Mouse (Mus musculus) embryonic facial prominence, embryonic 15.5 days (tissue): ENCODE measurements at regions not wholly inside any gene's neighbourhood (a gene's known extent, or its start where the extent isn't known, plus 50 kb on each side); places are given as distances from the start of the nearest gene placed in this dataset.
A peak's percentile ranks its signal among the peaks of the same experiment; 100 is the strongest.

ENCODE experiments used
- ATAC-seq: fragments of 200-750 bp; cut with Nextera tagmentation; 2 replicates; pipeline ENCODE4 v1.8.0; 2017; ENCODE audit warnings: low read depth, moderate TSS enrichment; ENCODE audit not compliant: insufficient number of reproducible peaks, low FRiP score, low TSS enrichment
- H3K27ac ChIP-seq: fragments of 300-500 bp; sonication (generic); replicated peaks from 2 replicates; pipeline ENCODE4 v1.5.1; 2015; ENCODE audit warnings: mild to moderate bottlenecking, inconsistent platforms
- H3K27me3 ChIP-seq: fragments of 300-500 bp; sonication (generic); 2 replicates; pipeline ENCODE4 v1.6.1; 2015; ENCODE audit warnings: inconsistent platforms
- H3K36me3 ChIP-seq: fragments of 300-500 bp; sonication (generic); 2 replicates; pipeline ENCODE4 v1.6.1; 2015; ENCODE audit warnings: mild to moderate bottlenecking, inconsistent platforms
- H3K4me1 ChIP-seq: fragments of 300-500 bp; sonication (generic); 2 replicates; pipeline ENCODE4 v1.6.1; 2015; ENCODE audit warnings: inconsistent platforms
- H3K4me2 ChIP-seq: fragments of 300-500 bp; sonication (generic); replicated peaks from 2 replicates; pipeline ENCODE4 v1.6.1; 2015; ENCODE audit warnings: mild to moderate bottlenecking, inconsistent platforms
- H3K4me3 ChIP-seq: fragments of 300-500 bp; sonication (generic); replicated peaks from 2 replicates; pipeline ENCODE4 v1.5.1; 2015; ENCODE audit warnings: mild to moderate bottlenecking, inconsistent platforms
- H3K9ac ChIP-seq: fragments of 300-500 bp; sonication (generic); 2 replicates; pipeline ENCODE4 v1.6.1; 2015; ENCODE audit warnings: inconsistent platforms
- H3K9me3 ChIP-seq: fragments of 300-500 bp; sonication (generic); replicated peaks from 2 replicates; pipeline ENCODE4 v1.6.1; 2016; ENCODE audit warnings: inconsistent platforms
- WGBS: fragments of 180-500 bp; shearing (Covaris S2); methylation state at CpG from one replicate; pipeline ENCODE4 v1.1.7; 2015; 5-methylcytosine and 5-hydroxymethylcytosine counted together

DNA sequence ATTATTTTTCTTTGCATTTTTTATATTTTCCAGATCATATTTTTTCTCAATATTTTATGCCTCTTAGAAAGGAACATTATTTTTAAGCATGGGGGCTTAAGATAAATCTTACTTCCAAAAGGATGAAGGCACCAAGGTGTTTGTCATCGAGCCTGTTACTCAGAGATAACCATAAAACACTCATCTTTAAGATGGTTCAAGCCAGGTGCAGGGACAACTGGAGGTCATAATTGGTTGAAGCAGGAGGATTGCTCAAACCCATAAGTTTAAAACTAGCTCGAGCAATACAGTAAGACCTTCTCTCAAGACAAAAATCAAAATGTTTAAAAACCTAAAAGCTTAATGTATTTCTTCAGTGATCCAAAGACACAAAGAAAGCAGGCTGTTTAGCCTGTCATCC, 92.6 kb upstream of the Rreb1 start:
- no peak for ATAC-seq
- Histone ChIP-seq H3K36me3 (no peaks in the 10 kb centered on the region), H3K27me3 (no peaks in the 10 kb centered on the region), H3K9me3 (no peaks in the 10 kb centered on the region), H3K4me3 (no peak overlapping the region), H3K4me2 (no peak overlapping the region), H3K9ac (no peak overlapping the region), H3K27ac (no peak overlapping the region), H3K4me1 (no peaks in the 10 kb centered on the region)
- WGBS = 64% methylated on average over 2 of the region's 2 CpGs

DNA sequence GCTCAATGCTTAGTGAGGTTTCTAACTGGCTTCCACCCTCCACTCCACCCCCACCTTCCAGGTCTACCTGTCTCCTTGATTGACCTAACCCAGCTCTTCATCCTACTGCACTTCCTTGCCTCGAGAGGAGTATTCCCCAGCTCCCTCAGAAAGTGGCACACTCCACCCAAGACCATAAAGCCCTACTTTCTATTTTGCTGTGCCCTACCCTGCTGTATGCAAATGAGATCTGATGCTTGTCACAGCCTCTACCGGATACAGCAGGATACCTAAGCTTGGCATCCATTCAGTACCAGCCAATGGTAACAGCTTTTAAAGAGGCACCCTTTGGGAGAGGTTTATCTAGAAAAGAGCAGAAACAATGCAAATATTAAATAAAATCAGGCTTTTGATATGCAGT, 92.1 kb upstream of the Rreb1 start:
- Histone ChIP-seq H3K4me2 (no peak overlapping the region), H3K27ac (no peak overlapping the region), H3K36me3 (no peaks in the 10 kb centered on the region), H3K4me3 (no peak overlapping the region), H3K27me3 (no peaks in the 10 kb centered on the region), H3K9ac (no peak overlapping the region), H3K9me3 (no peaks in the 10 kb centered on the region), H3K4me1 (no peaks in the 10 kb centered on the region)
- no peak for ATAC-seq
- WGBS = 58% methylated on average over 2 of the region's 2 CpGs

DNA sequence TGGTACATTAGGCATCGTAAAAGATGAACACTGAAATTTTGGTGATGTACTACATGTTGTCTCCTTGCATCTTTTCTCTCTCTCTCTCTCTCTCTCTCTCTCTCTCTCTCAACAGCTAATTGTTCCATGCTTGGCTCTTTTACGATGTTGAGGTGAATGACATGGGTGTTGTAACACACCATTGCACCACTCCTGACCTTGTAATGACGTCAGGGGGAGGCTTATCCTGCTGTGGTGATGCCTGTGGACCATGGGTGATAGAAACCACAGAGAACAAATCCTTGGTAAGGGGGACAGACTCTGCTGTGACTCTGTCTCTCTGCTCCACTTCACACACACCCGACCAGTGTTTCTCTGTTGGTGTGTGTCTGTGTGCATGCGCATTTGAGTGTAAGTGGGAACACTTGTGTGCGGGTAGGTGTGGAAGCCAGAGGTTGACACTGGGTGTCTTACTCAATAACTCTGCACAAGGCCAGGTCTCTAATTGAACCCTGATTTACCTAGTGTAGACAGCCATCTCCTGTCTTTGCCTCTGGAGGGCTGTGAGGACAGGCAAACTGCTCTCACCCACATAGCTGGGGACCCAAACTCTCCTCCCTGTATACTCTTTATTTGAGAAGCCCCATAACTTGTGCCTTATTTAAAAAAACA, 88.9 kb upstream of the Rreb1 start:
- Histone ChIP-seq H3K36me3 (no peaks in the 10 kb centered on the region), H3K27me3 (no peaks in the 10 kb centered on the region), H3K4me1 (no peaks in the 10 kb centered on the region), H3K4me3 (no peak overlapping the region), H3K9ac (no peak overlapping the region), H3K27ac (no peak overlapping the region), H3K4me2 (no peak overlapping the region), H3K9me3 (no peaks in the 10 kb centered on the region)
- no peak for ATAC-seq
- WGBS = 90% methylated on average over 6 of the region's 6 CpGs

DNA sequence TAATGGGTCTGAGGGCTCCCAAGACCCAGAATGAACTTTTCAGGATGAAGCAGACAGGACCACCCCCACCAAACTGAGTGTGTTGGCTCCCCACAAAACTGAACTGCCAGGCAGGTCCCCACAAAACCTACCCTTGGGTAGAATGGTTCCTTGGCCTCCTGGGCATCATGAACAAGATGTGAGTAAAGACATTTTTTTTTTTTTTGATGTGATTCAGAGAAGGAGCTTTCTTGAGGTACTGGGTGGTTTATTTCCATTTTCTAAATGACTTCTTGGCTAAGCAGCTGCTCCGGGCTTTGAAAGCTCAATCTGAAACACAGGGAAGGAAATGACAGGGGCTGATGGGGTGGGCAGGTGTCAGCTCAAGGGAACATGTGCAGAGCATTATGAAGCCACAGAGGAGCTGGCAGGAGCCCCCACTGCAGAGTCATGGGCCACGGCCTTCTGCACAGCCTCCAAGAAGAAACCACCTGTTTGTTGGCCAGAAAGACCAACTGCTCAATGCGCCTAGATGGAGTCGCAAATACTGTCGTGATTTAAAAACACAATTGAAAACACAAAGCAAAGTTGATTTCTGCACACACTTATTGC, 86.2 kb upstream of the Rreb1 start:
- WGBS = 71% methylated on average over 5 of the region's 5 CpGs
- Histone ChIP-seq H3K9ac (no peak overlapping the region), H3K36me3 (no peaks in the 10 kb centered on the region), H3K9me3 (no peaks in the 10 kb centered on the region), H3K27ac (peak overlapping the region; percentile 23; the same call in 1 of the 2 replicates), H3K27me3 (no peaks in the 10 kb centered on the region), H3K4me1 (no peaks in the 10 kb centered on the region), H3K4me3 (no peak overlapping the region), H3K4me2 (no peak overlapping the region)
- no peak for ATAC-seq

DNA sequence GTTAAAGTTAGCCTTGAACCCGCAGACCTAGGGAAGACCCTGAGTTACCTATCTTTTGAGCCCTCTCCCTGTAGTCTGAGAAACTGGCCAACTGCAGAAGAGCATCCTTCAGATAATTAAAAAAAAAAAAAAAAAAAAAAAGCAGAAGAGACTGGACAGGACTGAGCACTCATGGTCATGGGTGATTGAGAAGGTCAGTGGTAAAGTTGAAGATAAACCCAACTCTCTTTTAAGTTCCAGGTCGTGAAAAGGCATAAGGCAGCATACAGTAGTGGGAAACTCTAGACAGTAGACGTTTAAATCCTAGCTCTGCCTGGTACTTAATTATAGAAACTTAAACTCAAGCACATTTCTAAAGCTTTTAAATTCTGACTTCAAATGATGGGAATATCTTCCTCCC, 84.6 kb upstream of the Rreb1 start:
- Histone ChIP-seq H3K4me1 (no peaks in the 10 kb centered on the region), H3K9ac (no peak overlapping the region), H3K9me3 (no peaks in the 10 kb centered on the region), H3K4me3 (no peak overlapping the region), H3K36me3 (no peaks in the 10 kb centered on the region), H3K27me3 (no peaks in the 10 kb centered on the region), H3K27ac (no peak overlapping the region), H3K4me2 (no peak overlapping the region)
- 79% methylated on average over 3 of the region's 3 CpGs for WGBS
- no peak for ATAC-seq

DNA sequence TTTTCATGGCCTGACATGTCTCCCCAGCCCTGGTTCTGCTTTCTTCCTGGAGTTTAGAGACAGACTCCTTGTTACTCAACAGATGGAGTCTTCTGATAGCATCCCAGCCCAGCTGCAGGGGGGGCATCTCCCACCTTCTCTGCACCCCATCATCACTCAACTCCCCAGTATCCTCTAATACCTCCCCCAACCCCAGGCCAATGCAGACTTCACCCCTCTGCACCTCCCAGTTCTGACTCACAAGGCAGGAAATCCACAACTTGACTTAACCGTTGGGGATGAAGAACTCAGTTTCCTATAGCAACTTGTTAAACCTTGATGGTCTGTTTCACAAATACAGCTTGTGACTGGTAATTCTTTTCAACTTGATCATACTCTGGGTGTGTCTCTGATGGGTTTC, 73.7 kb upstream of the Rreb1 start:
- Histone ChIP-seq H3K27me3 (no peaks in the 10 kb centered on the region), H3K27ac (no peak overlapping the region), H3K4me3 (no peak overlapping the region), H3K4me1 (peaks cover under 1% of the 10 kb centered on the region; the same call in 1 of the 2 replicates), H3K9me3 (no peaks in the 10 kb centered on the region), H3K4me2 (no peak overlapping the region), H3K9ac (no peak overlapping the region), H3K36me3 (no peaks in the 10 kb centered on the region)
- 53% methylated on average over 1 of the region's 1 CpGs for WGBS
- ATAC-seq = no peak

DNA sequence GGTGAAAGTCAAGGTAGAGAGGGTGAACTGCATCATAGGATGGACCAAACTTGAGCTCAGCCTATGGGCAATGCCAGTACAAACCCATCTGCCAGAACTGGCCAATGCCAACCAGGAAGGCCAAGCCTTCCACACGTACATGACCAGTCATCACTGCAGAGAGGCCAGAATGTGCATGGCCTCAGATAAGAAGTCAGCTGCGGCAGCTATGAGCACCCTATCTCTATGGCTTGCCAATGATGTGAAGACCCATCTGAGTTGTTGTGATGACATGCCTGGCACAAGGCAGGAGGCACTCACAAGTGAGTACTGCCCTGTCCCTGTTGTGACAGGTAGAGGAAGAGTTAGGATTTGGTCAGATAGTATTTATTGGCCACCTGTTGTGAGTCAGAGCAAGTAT, 72.7 kb upstream of the Rreb1 start:
- H3K27ac ChIP-seq = no peak overlapping the region
- no peaks in the 10 kb centered on the region for H3K27me3 ChIP-seq
- no peaks in the 10 kb centered on the region for H3K36me3 ChIP-seq
- H3K9ac ChIP-seq = no peak overlapping the region
- ATAC-seq = no peak
- peaks cover 4% of the 10 kb centered on the region; the same call in 1 of the 2 replicates for H3K4me1 ChIP-seq
- no peak overlapping the region for H3K4me3 ChIP-seq
- no peak overlapping the region for H3K4me2 ChIP-seq
- H3K9me3 ChIP-seq = no peaks in the 10 kb centered on the region
- 85% methylated on average over 2 of the region's 2 CpGs for WGBS

DNA sequence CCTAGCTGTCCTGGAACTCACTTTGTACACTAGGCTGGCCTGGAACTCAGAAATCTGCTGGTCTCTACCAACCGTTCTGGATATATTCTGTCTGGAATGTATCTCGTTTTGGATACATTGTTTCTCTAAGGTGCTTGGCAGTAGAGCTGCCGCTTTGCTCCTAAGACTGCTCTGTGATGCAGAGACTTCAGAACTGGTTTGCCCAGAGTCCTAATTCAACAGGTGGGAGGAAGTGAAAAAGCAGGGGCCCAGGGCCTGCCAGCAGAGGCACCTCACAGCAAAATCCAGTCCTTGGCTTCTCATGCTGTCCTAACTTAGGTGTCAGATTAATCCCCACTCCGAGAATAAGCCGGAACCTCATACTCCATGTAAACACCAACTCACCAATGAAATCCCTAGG, 67.3 kb upstream of the Rreb1 start:
- H3K9ac ChIP-seq = no peak overlapping the region
- H3K36me3 ChIP-seq = no peaks in the 10 kb centered on the region
- WGBS = 71% methylated on average over 5 of the region's 5 CpGs
- peaks cover 4% of the 10 kb centered on the region; the same call in 1 of the 2 replicates for H3K4me1 ChIP-seq
- no peak overlapping the region for H3K4me3 ChIP-seq
- no peak for ATAC-seq
- no peaks in the 10 kb centered on the region for H3K27me3 ChIP-seq
- H3K9me3 ChIP-seq = no peaks in the 10 kb centered on the region
- H3K4me2 ChIP-seq = no peak overlapping the region
- no peak overlapping the region for H3K27ac ChIP-seq

DNA sequence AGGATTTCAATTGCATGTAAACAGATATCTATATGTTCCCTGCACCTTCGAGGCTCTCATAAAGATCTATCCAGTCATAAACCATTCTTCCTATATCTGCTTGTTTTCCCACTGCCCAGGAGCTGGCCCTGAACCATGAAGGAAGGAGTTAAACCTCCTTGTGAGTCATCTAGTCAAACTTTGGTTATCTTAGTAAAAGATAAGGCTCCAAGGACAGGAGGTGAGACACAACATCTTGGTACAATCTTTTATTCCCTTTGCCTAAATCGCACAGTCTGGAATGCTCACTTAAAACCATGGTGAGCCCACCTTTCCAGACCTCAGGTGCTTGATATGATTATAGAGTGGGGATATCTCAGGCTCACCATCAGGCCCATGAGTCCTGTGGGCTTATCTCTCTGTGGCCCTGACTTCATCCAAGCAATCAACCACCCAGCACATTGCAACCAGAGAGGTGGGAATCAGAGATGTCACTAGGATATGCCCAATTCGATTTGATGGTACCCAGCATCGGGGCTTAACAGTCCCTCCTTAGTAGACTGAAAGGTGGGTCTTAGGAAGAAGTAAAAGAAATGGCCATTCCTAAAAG, 65.2 kb upstream of the Rreb1 start:
- 76% methylated on average over 4 of the region's 4 CpGs for WGBS
- no peak for ATAC-seq
- no peak overlapping the region for H3K9ac ChIP-seq
- H3K27ac ChIP-seq = no peak overlapping the region
- no peak overlapping the region for H3K4me3 ChIP-seq
- no peaks in the 10 kb centered on the region for H3K27me3 ChIP-seq
- no peaks in the 10 kb centered on the region for H3K9me3 ChIP-seq
- H3K4me2 ChIP-seq = no peak overlapping the region
- peaks cover 4% of the 10 kb centered on the region; the same call in 1 of the 2 replicates for H3K4me1 ChIP-seq
- H3K36me3 ChIP-seq = no peaks in the 10 kb centered on the region

DNA sequence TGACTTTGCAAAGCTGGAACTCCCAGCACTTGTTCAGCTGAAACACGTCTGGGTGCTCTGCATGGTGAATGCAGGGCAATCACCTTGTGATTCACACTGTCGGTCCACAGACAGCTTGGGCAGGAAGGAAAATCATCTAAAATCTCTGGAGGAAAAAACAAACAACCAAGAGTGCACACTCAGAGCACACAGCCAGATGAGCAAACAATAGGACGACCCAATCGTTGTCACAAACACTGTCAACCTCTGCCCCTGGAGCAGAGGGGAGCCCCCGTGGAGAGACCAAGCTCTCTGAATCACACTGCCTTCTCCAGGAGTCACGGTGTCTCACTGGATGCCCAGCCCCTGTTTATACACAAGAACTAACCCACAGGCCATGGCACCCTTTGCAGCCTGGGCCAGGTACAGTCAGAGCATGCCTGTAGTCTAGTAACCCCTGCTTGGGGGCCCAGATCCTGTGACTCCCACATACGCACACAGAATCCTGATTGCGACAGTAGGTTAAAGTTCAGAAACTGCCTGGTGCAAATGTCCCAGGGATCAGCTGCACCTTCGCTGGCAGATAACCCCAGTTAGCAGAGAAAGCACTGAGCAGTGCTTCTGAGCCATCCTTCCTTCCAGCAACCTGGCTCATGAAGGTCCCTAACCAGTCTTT, 63.0 kb upstream of the Rreb1 start:
- Histone ChIP-seq H3K27ac (no peak overlapping the region), H3K4me1 (no peaks in the 10 kb centered on the region), H3K4me3 (no peak overlapping the region), H3K4me2 (no peak overlapping the region), H3K36me3 (no peaks in the 10 kb centered on the region), H3K9ac (no peak overlapping the region), H3K27me3 (no peaks in the 10 kb centered on the region), H3K9me3 (no peaks in the 10 kb centered on the region)
- 49% methylated on average over 9 of the region's 9 CpGs for WGBS
- no peak for ATAC-seq

DNA sequence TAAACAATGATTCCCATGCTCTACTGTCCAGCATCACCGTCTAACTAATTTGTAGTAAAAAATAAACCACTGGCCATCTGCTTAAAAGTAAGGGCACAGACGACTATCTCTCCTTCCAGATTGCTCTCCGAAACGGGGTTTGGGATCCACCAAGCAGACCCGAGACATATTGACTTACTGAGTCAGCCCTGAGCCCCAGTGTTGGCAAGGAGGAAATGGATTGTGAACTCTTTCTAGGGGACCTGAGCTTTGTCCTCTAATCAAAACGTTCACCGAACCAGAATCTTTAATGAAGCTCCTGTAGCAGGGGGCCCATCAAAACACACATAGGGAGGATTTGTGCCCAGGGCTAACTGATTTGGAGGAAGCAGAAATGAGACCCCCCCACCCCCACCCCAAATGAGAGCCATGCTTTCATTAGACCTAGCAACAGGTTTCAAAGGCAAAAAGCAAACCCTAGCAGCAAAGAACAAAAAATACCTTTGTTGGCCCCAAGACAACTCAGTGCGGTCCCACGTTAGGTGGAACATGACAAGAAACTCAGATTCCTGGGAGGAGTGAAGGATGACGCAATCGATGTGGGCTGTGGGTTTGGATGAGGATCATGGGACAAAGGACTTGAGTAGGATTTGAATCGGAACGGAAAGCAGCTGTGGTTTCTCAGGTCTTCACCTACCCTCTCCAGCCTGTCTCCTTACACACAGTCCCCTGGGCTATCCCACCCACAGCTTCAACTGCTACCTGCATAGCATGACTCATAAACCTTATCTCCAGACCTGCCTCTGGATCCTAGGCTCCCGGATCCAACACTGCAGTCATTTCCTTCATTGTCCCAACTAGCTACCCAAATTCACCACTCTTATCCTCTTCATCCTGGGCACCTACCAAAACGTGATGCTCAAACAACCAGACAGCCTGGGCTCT, 62.2 kb upstream of the Rreb1 start:
- 65% methylated on average over 15 of the region's 15 CpGs for WGBS
- no peaks in the 10 kb centered on the region for H3K9me3 ChIP-seq
- no peak overlapping the region for H3K9ac ChIP-seq
- no peak overlapping the region for H3K27ac ChIP-seq
- no peak for ATAC-seq
- no peaks in the 10 kb centered on the region for H3K27me3 ChIP-seq
- H3K4me3 ChIP-seq = no peak overlapping the region
- no peaks in the 10 kb centered on the region for H3K36me3 ChIP-seq
- H3K4me1 ChIP-seq = no peaks in the 10 kb centered on the region
- H3K4me2 ChIP-seq = no peak overlapping the region
